Comparison of ENCODE assay signal across 8 mouse cellular contexts in the genomic region with DNA sequence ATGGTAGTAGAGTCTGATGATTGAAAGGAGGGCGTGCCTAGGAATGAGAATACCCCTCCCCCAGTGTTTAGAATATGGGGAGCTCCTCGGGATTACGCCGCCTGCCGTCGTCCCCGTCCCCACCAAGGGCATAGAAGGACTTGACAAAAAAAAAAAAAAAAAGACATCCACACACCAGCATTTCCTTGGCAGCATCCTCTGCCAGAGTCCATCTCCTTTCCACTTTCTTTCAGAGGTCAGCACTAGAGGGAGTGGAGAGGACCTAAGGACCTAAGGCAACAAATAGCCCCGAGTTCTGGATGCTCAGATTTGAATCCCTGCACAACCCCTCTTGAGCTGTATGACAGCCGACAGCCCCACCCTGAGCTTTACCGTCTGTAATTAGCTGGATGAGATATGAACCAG. TPM values are rescaled to one million over a fixed set of nuclear protein-coding genes. Genes with fewer than 3 reads are reported as not detected.
DNase-seq lines count a peak whose midpoint lies in the region; ATAC-seq and TF ChIP-seq lines count a peak whose summit lies in the region.

No protein-coding gene starts in this region.

- H3K4me3 ChIP-seq in liver, adult 2 months (ENCODE audit: insufficient read depth, low read depth, low read length), result no peak overlapping the region
- peak overlapping the region; percentile 92; the same call in 1 of the 2 replicates for H3K4me3 ChIP-seq in forebrain, postnatal 0 days (ENCODE audit: low read depth, low read length)
- peak overlapping the region; percentile 96; the same call in 1 of the 2 replicates for H3K4me3 ChIP-seq in limb, embryonic 15.5 days
- no peak overlapping the region for H3K4me3 ChIP-seq in stomach, embryonic 14.5 days (ENCODE audit: low read depth, low read length)

- TF ChIP-seq CTCF in liver, adult 2 months (IDR thresholded peaks at IDR 0.05; ENCODE audit: low read depth, low read length), result no peak
- TF ChIP-seq CTCF in forebrain, postnatal 0 days (IDR thresholded peaks at IDR 0.05; ENCODE audit: low read depth), result peak; percentile 36; the same call in 1 of the 2 replicates

- 25% methylated on average over 10 of the region's 10 CpGs for WGBS in liver, adult 2 months
- 4% methylated on average over 10 of the region's 10 CpGs for WGBS in forebrain, postnatal 0 days
- 9% methylated on average over 10 of the region's 10 CpGs for WGBS in limb, embryonic 15.5 days
- WGBS in stomach, embryonic 14.5 days, result 4% methylated on average over 10 of the region's 10 CpGs

- H3K9me3 ChIP-seq in forebrain, postnatal 0 days (ENCODE audit: low read length), result no peaks in the 10 kb centered on the region
- H3K9me3 ChIP-seq in limb, embryonic 15.5 days, result no peaks in the 10 kb centered on the region
- no peaks in the 10 kb centered on the region for H3K9me3 ChIP-seq in stomach, embryonic 14.5 days (ENCODE audit: control insufficient read depth, low read depth, low read length)

- no peak for TF ChIP-seq POLR2A in liver, adult 2 months (IDR thresholded peaks at IDR 0.05; ENCODE audit: extremely low read depth, insufficient read depth, low read length)

- no peaks in the 10 kb centered on the region for H3K36me3 ChIP-seq in liver, adult 2 months (ENCODE audit: control insufficient read depth, insufficient read depth, low read length)
- no peaks in the 10 kb centered on the region for H3K36me3 ChIP-seq in forebrain, postnatal 0 days (ENCODE audit: insufficient read depth)
- H3K36me3 ChIP-seq in limb, embryonic 15.5 days, result no peaks in the 10 kb centered on the region
- no peaks in the 10 kb centered on the region for H3K36me3 ChIP-seq in stomach, embryonic 14.5 days (ENCODE audit: control insufficient read depth, insufficient read depth, low read length)

- DNase-seq in liver, adult 2 months (ENCODE audit: extremely low read depth, low read depth, low spot score), result no peak
- no peak for DNase-seq in liver
- no peak for DNase-seq in forebrain, postnatal 0 days
- DNase-seq in layer of hippocampus, postnatal 14 days (ENCODE audit: low spot score in 2 of 2), result no peak
- DNase-seq in urinary bladder, postnatal 4 days (ENCODE audit: low spot score in 2 of 2), result no peak
- DNase-seq in cerebellum, postnatal 4 days (ENCODE audit: low spot score in 2 of 2), result no peak

- peak overlapping the region; percentile 87 for H3K4me2 ChIP-seq in forebrain, postnatal 0 days (ENCODE audit: low read depth)
- peak overlapping the region; percentile 82 for H3K4me2 ChIP-seq in limb, embryonic 15.5 days
- peak overlapping the region; percentile 82; the same call in 1 of the 2 replicates for H3K4me2 ChIP-seq in stomach, embryonic 14.5 days (replicated peaks; ENCODE audit: low read depth, low read length)

- no peaks in the 10 kb centered on the region for H3K27me3 ChIP-seq in liver, adult 2 months (ENCODE audit: control insufficient read depth, insufficient read depth, low read length)
- H3K27me3 ChIP-seq in forebrain, postnatal 0 days (ENCODE audit: insufficient read depth, low read length), result no peaks in the 10 kb centered on the region
- no peaks in the 10 kb centered on the region for H3K27me3 ChIP-seq in limb, embryonic 15.5 days
- no peaks in the 10 kb centered on the region for H3K27me3 ChIP-seq in stomach, embryonic 14.5 days (ENCODE audit: control insufficient read depth, insufficient read depth, low read length)

- no peak overlapping the region for H3K9ac ChIP-seq in liver, adult 2 months (ENCODE audit: low read depth, low read length)
- H3K9ac ChIP-seq in forebrain, postnatal 0 days, result no peak overlapping the region
- no peak overlapping the region for H3K9ac ChIP-seq in limb, embryonic 15.5 days
- H3K9ac ChIP-seq in stomach, embryonic 14.5 days (replicated peaks; ENCODE audit: low read depth, low read length), result no peak overlapping the region

- H3K79me2 ChIP-seq in liver, adult 2 months (ENCODE audit: control insufficient read depth, insufficient read depth, low read length), result peaks cover 14% of the 10 kb centered on the region; the same call in 1 of the 2 replicates

- no peak for ATAC-seq in forebrain, postnatal 0 days
- no peak for ATAC-seq in limb, embryonic 15.5 days (ENCODE audit: insufficient number of reproducible peaks, low FRiP score, low TSS enrichment, low read depth)
- ATAC-seq in stomach, embryonic 14.5 days (ENCODE audit: insufficient number of reproducible peaks, insufficient read depth, low FRiP score, low read depth), result no peak

- H3K27ac ChIP-seq in liver, adult 2 months (replicated peaks; ENCODE audit: insufficient read depth, low read depth, low read length), result peak overlapping the region; percentile 50
- peak overlapping the region; percentile 98 for H3K27ac ChIP-seq in forebrain, postnatal 0 days (ENCODE audit: low read depth, low read length)
- H3K27ac ChIP-seq in limb, embryonic 15.5 days, result peak overlapping the region; percentile 99
- H3K27ac ChIP-seq in stomach, embryonic 14.5 days (ENCODE audit: low read length), result peak overlapping the region; percentile 92; the same call in 1 of the 2 replicates

- H3K4me1 ChIP-seq in liver, adult 2 months (ENCODE audit: control insufficient read depth, insufficient read depth, low read length), result peaks cover 12% of the 10 kb centered on the region
- H3K4me1 ChIP-seq in forebrain, postnatal 0 days (ENCODE audit: insufficient read depth), result peaks cover 23% of the 10 kb centered on the region
- peaks cover 41% of the 10 kb centered on the region for H3K4me1 ChIP-seq in limb, embryonic 15.5 days
- peaks cover 33% of the 10 kb centered on the region for H3K4me1 ChIP-seq in stomach, embryonic 14.5 days (ENCODE audit: control insufficient read depth, insufficient read depth, low read length)

RNA-seq across cellular contexts. Expression of a gene that starts 1.6 kb away (rescaled TPM):
- 14.9 and 18.1 TPM in 2 replicates for total RNA-seq in liver, adult 2 months (2014; rRNA removed)
- 27.9 and 42.1 TPM in 2 replicates for polyA plus RNA-seq in liver, adult 2 months (2012; rRNA removed)
- 140 and 162 TPM in 2 replicates for total RNA-seq in forebrain, postnatal 0 days (2014; rRNA removed)
- polyA plus RNA-seq in forebrain, postnatal 0 days (2015; fragmentation: Nextera tagmentation; extraction: Ambion mirVana), result 82.6 and 90.4 TPM in 2 replicates
- 87.0 and 103 TPM in 2 replicates for polyA plus RNA-seq in limb, embryonic 15.5 days (2015; fragmentation: Nextera tagmentation; extraction: Ambion mirVana)
- 75.9 and 78.9 TPM in 2 replicates for polyA plus RNA-seq in stomach, embryonic 14.5 days (2014; fragmentation: Nextera tagmentation; extraction: Ambion mirVana)
- total RNA-seq in layer of hippocampus, postnatal 14 days (2021), result 100 to 1,000 TPM in 1 of 2 experiments, 10 to 100 TPM in 1; 95.3 to 103 TPM

RNA-seq across cellular contexts. Expression of a gene that starts 1.9 kb away (rescaled TPM):
- total RNA-seq in liver, adult 2 months (2014; rRNA removed), result 1.1 and 2.1 TPM in 2 replicates
- polyA plus RNA-seq in liver, adult 2 months (2012; rRNA removed), result 5.0 and 11.7 TPM in 2 replicates
- total RNA-seq in forebrain, postnatal 0 days (2014; rRNA removed), result 10.6 and 11.2 TPM in 2 replicates
- polyA plus RNA-seq in forebrain, postnatal 0 days (2015; fragmentation: Nextera tagmentation; extraction: Ambion mirVana), result 9.0 and 11.3 TPM in 2 replicates
- polyA plus RNA-seq in limb, embryonic 15.5 days (2015; fragmentation: Nextera tagmentation; extraction: Ambion mirVana), result 36.8 and 37.0 TPM in 2 replicates
- polyA plus RNA-seq in stomach, embryonic 14.5 days (2014; fragmentation: Nextera tagmentation; extraction: Ambion mirVana), result 45.9 and 49.4 TPM in 2 replicates
- 10 to 100 TPM; 23.4 to 29.0 TPM for total RNA-seq in layer of hippocampus, postnatal 14 days (2021)

RNA-seq across cellular contexts. Expression of a gene that starts 29.0 kb away (rescaled TPM):
- 3.4 and 3.8 TPM in 2 replicates for total RNA-seq in liver, adult 2 months (2014; rRNA removed)
- polyA plus RNA-seq in liver, adult 2 months (2012; rRNA removed), result 5.6 and 7.3 TPM in 2 replicates
- 38.0 and 51.6 TPM in 2 replicates for total RNA-seq in forebrain, postnatal 0 days (2014; rRNA removed)
- polyA plus RNA-seq in forebrain, postnatal 0 days (2015; fragmentation: Nextera tagmentation; extraction: Ambion mirVana), result 49.7 and 67.3 TPM in 2 replicates
- 70.4 and 79.6 TPM in 2 replicates for polyA plus RNA-seq in limb, embryonic 15.5 days (2015; fragmentation: Nextera tagmentation; extraction: Ambion mirVana)
- 79.7 and 92.8 TPM in 2 replicates for polyA plus RNA-seq in stomach, embryonic 14.5 days (2014; fragmentation: Nextera tagmentation; extraction: Ambion mirVana)
- 10 to 100 TPM; 39.9 to 40.7 TPM for total RNA-seq in layer of hippocampus, postnatal 14 days (2021)

RNA-seq across cellular contexts. Expression of a gene that starts 43.3 kb away (rescaled TPM):
- 2.3 and 2.9 TPM in 2 replicates for total RNA-seq in liver, adult 2 months (2014; rRNA removed)
- polyA plus RNA-seq in liver, adult 2 months (2012; rRNA removed), result 3.2 TPM in 2 replicates
- total RNA-seq in forebrain, postnatal 0 days (2014; rRNA removed), result 5.3 and 7.0 TPM in 2 replicates
- polyA plus RNA-seq in forebrain, postnatal 0 days (2015; fragmentation: Nextera tagmentation; extraction: Ambion mirVana), result 3.6 and 4.6 TPM in 2 replicates
- 8.8 and 9.2 TPM in 2 replicates for polyA plus RNA-seq in limb, embryonic 15.5 days (2015; fragmentation: Nextera tagmentation; extraction: Ambion mirVana)
- polyA plus RNA-seq in stomach, embryonic 14.5 days (2014; fragmentation: Nextera tagmentation; extraction: Ambion mirVana), result 4.1 and 4.2 TPM in 2 replicates
- total RNA-seq in layer of hippocampus, postnatal 14 days (2021), result 1 to 10 TPM; 4.9 to 5.9 TPM

RNA-seq across cellular contexts. Expression of a gene that starts 48.3 kb away (rescaled TPM):
- 3.8 and 4.2 TPM in 2 replicates for total RNA-seq in liver, adult 2 months (2014; rRNA removed)
- 4.9 and 5.2 TPM in 2 replicates for polyA plus RNA-seq in liver, adult 2 months (2012; rRNA removed)
- total RNA-seq in forebrain, postnatal 0 days (2014; rRNA removed), result 17.5 and 22.5 TPM in 2 replicates
- polyA plus RNA-seq in forebrain, postnatal 0 days (2015; fragmentation: Nextera tagmentation; extraction: Ambion mirVana), result 18.7 and 20.9 TPM in 2 replicates
- 16.3 and 17.3 TPM in 2 replicates for polyA plus RNA-seq in limb, embryonic 15.5 days (2015; fragmentation: Nextera tagmentation; extraction: Ambion mirVana)
- polyA plus RNA-seq in stomach, embryonic 14.5 days (2014; fragmentation: Nextera tagmentation; extraction: Ambion mirVana), result 18.5 and 21.0 TPM in 2 replicates
- 10 to 100 TPM; 21.0 to 21.3 TPM for total RNA-seq in layer of hippocampus, postnatal 14 days (2021)

Comparison
In these comparisons a context has a peak if more than half of its experiments do, and no peak if none do; other contexts are left out.
1. H3K4me3 ChIP-seq: peak in forebrain, postnatal 0 days (single experiment) and limb, embryonic 15.5 days (single experiment); none in liver, adult 2 months (single experiment) and stomach, embryonic 14.5 days (single experiment).
2. Peak in every context shown above with its lines, with median percentiles within 50 percentile points of each other: H3K27ac ChIP-seq and H3K4me2 ChIP-seq.